Mouse (Mus musculus): ENCODE results near the gene Slc24a4.

Gene Slc24a4

DNA sequence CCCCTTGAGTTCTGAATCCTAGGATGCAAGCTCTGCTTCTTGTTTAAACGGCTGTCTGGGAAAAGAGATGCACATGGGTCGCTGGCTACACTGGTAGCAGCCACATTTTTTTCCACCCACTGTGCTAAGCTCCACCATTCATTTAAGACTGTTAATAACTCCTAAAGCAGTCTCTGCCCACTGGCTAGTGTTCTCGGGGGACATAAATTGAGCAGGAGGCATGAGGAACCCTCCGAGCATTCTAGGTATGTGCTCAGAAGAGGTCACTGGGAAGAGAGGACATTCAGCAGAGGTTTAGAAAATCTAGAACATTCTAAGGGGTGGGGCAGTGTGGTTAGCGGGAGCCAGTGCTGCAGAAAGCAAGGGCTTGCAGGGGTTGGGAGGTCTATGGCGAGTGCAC is 156.8 kb downstream of the Slc24a4 start:
- no peak for DNase-seq (ENCODE audit: low spot score)

DNA sequence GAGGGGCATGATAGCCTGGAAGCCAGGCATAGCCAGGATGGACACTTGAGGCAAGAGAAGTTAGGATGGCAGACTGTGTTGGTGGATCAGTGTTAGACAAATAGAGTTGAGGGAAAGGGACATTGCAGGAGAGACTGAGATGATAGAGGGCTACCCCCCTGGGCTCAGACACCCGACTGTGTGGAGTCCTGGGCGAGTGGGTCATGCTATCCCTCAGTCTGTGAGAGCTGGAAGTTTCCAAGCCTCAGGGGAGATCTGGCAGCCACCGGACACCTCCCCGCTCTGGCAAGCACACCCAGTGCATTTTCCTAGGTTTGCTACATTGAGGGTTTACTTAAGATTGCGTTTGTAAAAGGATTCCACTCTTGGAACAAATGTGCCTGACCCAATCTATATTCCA is 157.2 kb downstream of the Slc24a4 start:
- DNase-seq (ENCODE audit: low spot score): no peak

DNA sequence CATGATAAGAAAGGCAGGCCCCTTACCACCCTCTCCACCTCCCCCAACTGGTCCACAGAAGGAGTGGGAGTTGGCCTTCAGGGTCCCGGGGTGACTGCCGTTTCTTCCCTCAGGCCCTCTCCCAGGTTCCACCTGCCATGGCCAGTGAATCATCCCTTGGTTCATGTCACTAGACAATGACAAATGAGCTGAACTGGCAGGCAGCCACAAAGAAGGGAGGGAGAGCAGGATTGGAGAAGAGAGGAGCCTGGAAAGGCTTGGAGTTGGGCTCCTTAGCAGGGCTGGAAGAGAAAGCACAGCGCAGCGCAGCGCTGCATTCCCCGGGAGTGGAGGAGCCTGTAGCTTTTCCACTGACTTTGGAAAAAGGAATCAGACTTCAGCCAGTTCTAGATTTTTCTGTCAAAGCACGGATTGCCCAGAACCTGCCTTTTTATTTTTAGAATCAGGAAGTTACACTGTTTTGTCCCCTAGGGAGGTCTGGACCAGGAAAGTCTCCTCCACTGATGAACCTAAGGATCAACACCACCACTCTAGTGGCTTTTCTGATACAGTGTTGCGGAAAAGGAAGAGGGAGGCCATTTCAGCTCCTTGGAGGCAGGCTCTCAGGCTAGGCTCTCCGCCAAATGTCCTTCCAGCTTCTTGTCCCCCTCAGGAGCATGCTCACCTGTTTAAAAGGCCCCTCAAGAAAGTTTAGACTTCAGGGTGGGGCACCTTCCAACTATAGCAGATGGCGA is 158.3 kb downstream of the Slc24a4 start:
- peak; percentile 24 for DNase-seq (ENCODE audit: low spot score)

DNA sequence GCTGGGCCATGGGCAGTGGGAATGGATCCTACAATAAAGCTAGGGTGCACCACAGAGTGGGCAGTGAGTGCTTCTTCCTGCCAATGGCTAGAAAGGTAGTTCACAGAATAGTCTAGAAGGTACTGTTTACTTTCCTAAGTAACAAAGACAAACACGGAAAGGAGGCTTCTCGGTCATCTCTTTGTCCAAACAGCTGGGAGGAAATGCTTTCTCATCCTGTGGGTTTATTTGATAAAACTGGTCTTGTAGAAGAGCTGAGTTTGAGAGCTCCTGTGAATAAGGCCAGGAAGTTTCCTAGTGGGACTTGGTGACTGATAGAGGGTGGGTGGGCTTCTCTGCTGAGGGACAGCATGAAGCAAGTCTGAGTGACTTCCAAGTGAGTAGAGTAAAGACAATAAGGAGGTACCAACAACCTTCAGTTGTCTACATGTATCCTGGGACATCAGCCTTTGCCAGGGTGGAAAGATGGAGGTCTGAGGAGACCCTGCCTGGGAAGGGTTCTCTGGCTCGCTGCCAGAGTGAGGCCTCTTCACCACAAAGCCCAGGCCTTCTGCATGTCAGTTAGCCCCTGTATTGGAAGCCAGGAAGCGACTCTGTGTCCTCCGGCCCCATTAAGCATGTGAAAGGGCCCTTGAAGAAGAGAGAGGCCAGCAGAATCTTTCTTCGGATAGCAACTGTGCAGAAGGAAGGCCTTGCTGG is 159.5 kb downstream of the Slc24a4 start:
- DNase-seq (ENCODE audit: low spot score): no peak

DNA sequence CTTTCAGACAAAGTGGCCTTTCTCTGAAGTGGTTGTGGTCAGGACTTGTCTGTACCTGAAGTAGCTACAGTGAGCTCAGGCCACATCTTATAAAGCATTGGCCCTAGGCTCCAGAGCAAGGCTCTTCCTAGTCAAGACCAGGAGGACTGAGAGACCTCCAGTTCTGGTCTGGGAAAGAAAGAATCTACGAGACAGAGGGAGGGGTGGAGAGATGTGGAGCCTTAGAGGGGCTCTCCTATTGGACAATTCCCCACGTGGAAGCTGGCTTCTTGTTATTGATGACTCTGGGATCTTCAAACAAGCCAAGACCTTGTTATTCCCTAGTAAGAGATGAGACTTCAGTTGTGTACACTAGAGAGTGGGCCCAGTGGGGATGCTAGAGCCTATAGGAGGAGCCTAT is 160.3 kb downstream of the Slc24a4 start:
- no peak for DNase-seq (ENCODE audit: low spot score)

DNA sequence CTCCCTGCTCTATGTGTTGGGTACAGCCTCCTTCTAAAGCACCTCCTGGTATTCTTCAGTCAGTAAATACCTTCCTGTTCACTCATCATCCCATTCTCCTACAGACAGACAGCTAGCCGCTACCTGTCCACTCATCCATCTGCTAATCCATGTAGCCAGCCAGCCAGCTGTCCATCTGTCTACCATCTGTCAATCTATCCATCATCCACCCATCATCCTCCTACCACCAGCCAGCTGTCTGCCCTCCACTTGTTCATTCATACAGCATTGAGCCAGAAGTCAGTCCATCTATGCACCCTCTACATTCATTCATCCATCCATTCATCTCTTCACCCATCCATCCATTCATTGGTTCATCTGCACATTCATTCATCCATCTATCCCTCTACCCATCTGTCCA is 161.0 kb downstream of the Slc24a4 start:
- no peak for DNase-seq (ENCODE audit: low spot score)

DNA sequence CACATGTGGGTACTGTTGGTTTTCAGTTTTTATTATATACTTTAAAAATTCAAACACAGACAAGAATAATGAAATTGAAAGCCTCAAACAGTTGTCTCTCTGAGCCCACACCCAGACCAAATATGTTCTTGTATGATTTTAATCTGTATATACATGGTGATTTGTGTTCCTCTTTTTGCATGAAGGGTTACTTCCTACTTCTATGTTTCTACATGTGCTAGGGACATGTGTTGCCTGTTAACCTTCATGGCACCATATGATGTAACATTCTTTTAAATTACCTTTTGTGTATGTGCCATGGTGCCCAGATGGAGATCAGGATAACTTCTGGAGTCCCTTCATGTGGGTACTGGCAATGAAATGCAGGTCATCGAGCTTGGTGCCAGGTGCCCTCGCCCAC is 162.1 kb downstream of the Slc24a4 start:
- no peak for DNase-seq (ENCODE audit: low spot score)

DNA sequence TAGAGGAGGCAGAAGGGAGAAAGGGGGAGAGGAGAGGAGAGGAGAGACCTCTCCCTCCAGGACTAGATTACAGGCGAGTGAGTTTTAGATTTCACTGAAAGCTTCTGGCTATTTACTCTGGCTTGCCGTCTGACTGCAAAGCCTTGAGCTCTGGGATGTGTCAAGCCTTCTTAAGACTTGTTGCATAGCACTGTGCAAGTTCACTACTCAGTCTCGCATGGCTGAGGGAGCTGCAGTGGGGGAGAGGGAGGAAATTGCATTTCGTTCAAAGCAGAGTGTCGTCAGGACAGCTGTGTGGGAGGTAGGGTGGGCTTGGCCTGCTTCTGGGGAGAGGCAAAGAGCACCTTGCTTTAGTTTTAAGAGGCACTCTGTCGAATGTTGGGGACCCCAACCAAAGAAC is 163.2 kb downstream of the Slc24a4 start:
- no peak for DNase-seq (ENCODE audit: low spot score)

DNA sequence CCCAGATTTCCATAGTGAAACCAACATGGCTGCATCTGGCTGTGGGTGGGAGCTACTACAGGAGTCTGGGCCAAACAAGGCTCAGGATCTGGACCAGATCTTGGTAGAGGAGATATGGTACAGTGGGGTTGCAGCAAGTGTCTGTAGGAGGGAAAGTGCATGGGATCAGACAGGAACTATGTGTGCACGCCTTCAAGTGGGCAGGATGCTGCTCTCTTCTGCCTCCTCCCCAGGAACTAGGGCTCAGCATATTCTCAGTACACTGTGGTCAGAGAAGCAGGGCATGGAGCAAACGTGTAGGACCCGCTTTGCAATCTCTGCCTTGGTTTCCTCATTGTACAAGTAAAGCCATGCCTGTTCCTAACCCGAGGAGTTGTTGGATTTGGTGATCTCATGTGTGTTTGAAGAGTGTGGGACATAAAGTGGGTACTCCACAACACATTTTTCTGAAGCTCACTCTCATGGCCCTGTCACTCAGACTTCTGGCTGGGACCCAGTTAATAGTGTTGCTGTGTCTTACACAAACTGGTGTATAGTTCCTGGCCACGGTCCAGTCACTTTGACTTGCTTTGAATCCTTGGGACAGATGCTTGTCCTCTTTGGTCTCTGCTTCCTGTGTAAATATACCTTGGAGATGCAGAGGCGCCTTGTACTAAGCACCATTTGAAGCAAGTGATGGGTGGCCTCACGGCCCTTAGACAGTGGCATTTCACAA is 164.1 kb downstream of the Slc24a4 start:
- no peak for DNase-seq (ENCODE audit: low spot score)

DNA sequence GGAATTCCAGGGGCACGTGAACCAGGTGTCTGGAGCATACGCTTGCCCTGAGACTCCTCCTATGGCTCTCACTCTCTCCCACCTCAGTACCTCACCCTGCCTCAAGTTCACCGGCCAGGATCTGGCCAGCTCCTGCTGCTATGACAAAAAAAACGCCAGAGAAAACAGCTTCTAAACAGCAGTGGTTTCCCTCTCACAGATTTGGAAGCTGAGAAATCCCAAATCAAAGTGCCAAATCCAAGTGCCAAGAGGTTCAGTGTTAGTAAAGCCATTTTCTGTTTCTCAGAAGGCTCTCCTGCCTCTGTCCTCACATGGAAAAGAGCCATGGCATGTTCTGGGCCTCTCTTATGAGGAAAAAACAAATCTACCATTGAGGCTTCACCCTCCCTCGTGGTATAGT is 166.1 kb downstream of the Slc24a4 start:
- DNase-seq (ENCODE audit: low spot score): no peak

DNA sequence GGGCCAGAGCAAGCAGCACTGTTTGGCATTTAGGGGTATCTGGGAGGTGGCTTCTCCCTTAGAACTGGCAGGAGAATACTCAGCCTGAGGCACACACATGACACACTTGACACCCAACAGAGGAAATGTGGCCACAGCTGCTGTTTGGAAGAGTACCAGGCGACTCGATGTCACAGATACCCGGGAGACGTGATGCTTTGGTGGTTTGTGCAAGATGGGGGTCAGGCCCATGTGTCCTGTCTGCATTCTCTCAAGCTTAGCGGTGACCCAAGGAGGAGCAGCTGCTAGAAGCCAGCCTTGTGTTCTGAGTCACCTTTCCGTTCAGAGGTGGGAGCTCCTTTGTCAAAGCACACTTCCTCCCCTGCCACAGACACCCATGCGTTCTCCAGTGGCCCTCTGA is 166.7 kb downstream of the Slc24a4 start:
- no peak for DNase-seq (ENCODE audit: low spot score)

DNA sequence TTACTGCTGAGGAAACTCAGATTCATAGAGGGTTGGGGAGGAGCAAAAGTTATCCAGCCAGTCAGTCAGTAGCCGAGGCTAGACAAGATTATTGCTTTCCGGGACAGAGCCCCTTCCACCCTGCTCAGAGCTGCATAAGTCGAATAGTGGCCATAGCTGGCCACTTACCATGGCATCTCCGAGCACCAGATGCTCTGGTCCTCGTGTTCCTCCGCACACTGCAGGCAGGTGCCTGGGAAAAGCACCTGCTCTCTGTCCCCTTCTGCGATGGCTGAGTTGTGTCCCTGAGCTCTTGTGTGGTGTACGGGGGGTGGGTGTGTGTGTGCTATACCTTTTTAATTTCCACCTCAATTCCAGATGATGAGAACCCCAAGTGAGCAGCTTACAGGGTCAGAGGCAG is 167.1 kb downstream of the Slc24a4 start:
- DNase-seq (ENCODE audit: low spot score): no peak

DNA sequence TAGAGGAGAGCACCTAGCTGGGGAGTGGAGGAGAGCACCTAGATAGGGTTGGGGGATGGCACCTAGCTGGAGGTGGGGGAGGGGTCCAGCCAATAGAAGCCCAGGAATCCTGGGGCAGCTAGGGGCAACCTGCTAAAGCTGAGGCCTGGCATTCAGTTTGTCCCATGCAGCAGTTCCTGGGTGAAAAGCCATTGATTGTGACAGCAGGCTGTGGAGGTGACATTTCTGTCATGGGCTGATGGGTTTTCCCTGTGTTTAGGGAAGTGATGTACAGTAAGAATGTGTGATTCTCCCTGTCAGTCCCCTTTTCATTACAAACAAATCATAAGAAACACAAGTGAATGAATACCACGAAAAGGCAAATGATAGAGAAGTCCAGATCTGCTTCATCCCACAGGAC is 167.8 kb downstream of the Slc24a4 start:
- no peak for DNase-seq (ENCODE audit: low spot score)

DNA sequence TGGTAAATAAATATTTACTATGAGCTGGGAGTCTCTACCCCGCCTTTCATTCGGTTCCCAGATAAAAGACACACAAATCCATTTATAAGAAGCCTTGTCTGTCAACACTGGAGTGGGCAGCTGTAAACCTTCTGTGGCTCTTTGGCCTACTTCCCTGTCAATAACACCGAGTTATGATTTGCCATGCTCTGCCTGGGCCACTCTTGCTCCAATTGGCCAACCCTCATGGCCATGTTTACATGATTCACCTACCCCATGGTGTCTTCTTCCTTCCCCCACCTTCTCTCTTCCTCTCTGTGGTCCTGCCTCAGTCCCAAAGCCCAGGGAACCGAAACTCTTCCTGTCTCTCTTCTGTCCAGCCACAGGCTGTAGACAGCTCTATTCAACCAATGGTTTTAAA is 168.4 kb downstream of the Slc24a4 start:
- DNase-seq (ENCODE audit: low spot score): no peak

DNA sequence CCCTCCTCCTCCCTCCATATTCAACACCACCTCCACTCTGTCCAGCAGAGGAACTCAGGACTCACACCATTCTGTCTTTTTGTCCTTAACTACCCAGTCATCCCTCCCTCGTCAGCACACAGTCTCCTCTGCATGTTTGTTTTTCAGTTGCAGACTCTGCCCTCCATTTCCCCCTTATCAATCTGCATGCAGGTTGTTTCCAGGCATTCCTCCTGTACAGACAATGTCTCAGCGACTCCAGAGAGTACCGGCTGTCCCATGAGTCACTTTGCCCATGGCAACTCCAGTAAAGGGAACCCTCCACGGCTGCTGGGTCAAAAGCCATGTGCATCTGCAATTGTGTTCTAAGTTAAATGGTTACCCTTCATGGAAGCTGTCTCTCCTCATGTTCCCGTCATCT is 170.7 kb downstream of the Slc24a4 start:
- no peak for DNase-seq (ENCODE audit: low spot score)

DNA sequence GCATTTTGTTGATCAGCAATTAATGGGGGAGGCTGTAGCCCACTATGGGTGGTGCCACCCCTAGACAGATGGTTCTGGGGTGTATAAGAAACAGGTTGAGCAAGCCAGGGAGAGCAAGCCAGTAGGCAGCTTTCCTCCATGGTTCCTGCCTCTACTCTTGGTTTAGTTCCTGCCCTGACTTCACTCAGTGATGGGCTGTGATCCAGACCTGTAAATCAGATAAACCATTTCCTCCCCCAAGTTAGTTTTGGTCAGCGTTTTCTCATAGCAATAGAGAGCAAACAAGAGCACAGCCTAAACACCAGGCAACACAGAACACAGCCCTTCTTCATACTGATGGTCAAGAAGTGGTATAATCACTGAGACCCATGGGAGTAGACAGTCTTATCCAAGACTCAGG is 173.1 kb downstream of the Slc24a4 start:
- no peak for DNase-seq (ENCODE audit: low spot score)

DNA sequence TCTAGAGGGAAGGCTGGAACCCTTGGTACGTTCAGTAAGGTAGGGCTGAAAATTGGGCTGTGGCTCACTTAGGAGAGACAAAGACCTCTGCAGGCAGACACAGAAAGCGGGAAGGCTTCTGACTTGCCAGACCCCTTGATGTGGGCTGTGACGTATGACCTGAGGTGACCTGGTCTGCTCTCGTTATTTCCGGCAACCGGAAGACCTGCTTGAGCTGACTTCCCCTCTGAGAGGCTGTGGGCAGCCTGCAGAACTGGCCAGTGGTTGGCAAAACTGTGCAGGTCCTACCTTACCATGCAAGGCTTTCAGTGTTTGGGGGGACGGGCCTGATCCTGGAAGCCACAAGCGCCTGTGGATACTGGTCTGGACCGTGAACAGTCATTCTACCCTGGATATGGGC is 173.8 kb downstream of the Slc24a4 start:
- no peak for DNase-seq (ENCODE audit: low spot score)

DNA sequence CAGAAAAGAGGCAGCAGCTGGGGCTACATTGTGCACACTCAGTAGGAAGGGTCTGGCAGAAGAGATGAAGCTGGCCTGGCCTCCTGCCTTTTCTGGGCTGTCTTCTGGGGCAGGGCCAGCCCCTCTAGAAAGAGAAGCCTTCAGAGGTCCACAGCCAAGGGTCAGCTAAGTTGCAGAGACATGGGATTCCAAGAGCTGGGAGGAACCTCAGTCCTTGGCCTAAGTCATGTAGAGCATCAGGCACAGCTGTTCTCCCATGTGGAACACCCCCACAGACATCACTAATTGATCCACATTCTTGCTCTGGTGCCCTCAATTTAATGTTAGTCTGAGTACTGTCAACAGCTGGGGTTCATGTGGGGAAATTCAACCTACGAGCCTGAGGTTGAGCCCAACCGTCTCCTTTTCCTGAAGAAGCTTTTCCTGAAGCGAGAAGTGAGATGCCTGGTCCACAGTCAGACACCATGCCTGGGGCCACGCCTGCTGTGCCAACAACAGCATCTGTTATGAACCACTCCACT is 174.4 kb downstream of the Slc24a4 start:
- no peak for DNase-seq (ENCODE audit: low spot score)

DNA sequence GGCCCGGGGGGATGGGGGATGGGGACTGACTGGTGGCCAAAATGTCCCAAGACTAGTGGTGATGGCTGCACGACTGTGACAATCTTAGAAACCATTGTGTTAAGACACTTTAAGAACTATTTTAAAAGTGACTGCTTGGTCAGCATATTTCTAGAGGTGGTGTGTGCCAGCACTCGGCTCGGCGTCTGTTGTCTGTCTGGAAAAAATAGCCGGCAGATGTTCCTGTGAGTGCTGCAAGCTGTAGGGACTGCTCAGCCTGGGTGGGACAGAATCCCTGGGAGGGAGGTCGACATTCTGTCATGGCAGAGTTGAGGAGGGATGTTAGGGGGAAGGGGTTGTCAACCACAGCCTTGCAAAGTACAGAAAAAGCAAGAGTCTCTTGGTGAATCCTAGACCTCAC is 175.3 kb downstream of the Slc24a4 start:
- DNase-seq (ENCODE audit: low spot score): no peak

DNA sequence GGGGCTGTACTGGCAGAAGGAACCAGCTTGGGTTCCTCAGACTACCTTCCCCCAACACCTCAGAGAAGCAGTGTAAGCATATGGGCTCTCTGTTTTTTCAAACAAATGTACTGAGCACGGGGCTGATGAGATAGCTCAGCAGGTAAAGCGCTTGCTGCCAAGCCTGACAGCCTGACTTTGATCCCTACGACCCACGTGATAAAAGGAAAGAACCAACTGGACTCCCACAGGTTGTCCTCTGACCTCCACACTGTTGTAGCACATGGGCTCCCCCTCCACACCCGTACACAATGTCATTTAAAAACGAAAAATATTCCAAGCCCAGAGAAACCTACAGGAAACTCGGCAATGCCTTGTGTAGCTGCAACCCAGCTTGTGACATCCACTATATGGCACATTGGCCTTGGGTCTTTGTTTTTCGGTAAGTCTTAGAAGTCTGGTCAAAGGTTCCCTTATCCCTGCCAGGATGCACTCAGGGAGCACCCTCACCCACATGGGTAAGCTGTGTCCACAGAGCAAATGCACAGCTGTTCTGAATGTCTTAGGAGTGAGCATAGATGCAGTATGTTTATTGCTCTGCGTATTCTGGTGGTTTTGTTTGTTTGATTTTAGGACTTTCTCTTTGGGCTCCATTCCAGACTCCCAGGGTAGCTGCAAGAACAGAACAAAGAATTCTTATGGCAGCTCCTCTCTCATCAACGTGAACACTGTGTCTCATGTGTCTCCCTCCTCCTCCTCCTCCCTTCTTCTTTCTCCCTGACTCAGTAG is 176.7 kb downstream of the Slc24a4 start:
- no peak for DNase-seq (ENCODE audit: low spot score)

DNA sequence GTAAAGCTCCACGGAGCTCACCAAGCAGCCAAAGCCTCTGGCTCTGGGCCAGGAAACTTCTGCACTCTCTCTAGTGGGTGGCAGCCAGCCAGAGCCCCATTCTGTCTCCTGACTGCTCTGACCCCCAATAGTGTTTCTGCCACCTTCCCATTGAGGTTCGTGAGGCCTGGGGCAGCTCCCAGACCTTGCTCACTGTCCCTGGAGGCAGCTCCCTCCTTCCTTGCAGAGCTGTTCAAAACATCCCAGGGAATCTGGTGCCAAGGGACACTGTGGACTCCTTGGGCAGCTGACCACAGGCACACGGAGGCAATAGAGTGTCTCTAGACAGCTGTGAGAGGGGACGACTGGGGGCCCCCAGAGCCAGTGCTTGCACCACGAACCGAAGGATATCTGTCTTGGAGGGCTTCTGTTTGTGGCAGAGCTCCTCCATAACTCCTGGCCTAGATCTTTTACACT is 179.5 kb downstream of the Slc24a4 start:
- no peak for DNase-seq (ENCODE audit: low spot score)

DNA sequence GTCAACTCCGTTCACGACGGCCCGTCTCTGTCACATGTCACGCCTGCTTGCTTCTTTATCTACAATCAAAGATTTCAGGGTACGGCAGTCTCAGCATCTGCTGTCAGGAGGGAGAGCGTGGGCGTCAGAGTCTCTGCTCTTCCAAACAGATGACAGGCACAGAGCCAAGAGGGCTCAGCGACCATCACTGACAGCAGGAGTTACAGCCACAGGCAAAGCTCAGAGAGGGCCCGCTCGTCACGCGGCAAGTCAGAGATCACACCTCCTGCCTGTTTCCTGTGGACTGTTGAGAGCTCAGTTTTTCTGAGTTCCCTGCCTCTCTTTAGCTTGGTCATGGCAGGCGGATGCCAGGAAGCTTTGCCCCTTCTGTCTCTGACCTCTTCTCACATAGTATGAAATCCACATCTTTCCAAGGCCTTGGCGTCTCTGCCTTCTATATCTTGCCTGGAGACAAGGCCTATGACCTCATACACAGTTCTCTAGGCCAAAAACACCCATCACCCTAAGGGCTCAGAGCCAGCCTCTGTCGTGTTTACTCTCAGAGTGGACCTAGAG is 180.0 kb downstream of the Slc24a4 start:
- peak; percentile 63 for DNase-seq (ENCODE audit: low spot score)

Measured in MN1 (cell line).